Mouse (Mus musculus) myocyte (in vitro differentiated cells): Measurements from ENCODE around the gene Plcl2. TPM values are rescaled to one million over a fixed set of nuclear protein-coding genes. Genes with fewer than 3 reads are reported as not detected.
A peak's percentile ranks its signal among the peaks of the same experiment; 100 is the strongest.
"Not testable (repeated sequence)": the region's sequence is repeated elsewhere in the genome, so short reads cannot be mapped to it uniquely, and the experiment has no call there.

Source experiments
- H3K27me3 ChIP-seq: one replicate; pipeline ENCODE4 v1.6.1; 2011; ENCODE audit not compliant: control insufficient read depth, insufficient read depth, insufficient read length
- H3K36me3 ChIP-seq: one replicate; pipeline ENCODE4 v1.6.1; 2011; ENCODE audit not compliant: control insufficient read depth, insufficient read depth
- H3K4me2 ChIP-seq: one replicate; pipeline ENCODE4 v1.6.1; 2011; ENCODE audit warnings: low read depth, control low read depth
- H3K4me3 ChIP-seq: one replicate; pipeline ENCODE4 v1.5.1; 2011; ENCODE audit warnings: mild to moderate bottlenecking, control low read depth, moderate library complexity
- H3K79me2 ChIP-seq: one replicate; pipeline ENCODE4 v1.6.1; 2011; ENCODE audit not compliant: control insufficient read depth, insufficient read depth
- H3ac ChIP-seq: one replicate; pipeline ENCODE4 v1.6.1; 2011; ENCODE audit not compliant: control insufficient read depth, insufficient read length
- CEBPB ChIP-seq: IDR thresholded peaks from 2 replicates; pipeline ENCODE4 v1.6.1; 2011; ENCODE audit warnings: mild to moderate bottlenecking, moderate library complexity; ENCODE audit not compliant: poor library complexity, insufficient read depth, severe bottlenecking
- E2F4 ChIP-seq: IDR thresholded peaks from one replicate; pipeline ENCODE4 v1.6.1; 2011; ENCODE audit warnings: mild to moderate bottlenecking, control low read depth, moderate library complexity; ENCODE audit not compliant: insufficient read depth
- MAX ChIP-seq: IDR thresholded peaks from one replicate; pipeline ENCODE4 v1.6.1; 2011; ENCODE audit warnings: low read depth, mild to moderate bottlenecking, control low read depth
- MYOD1 ChIP-seq, 3 experiments: IDR thresholded peaks; one replicate each; pipeline ENCODE4 v1.6.1; 2011; ENCODE audit warnings: control low read depth in 2 of 3, low read depth in 2 of 3, mild to moderate bottlenecking in 2 of 3, moderate library complexity in 1 of 3; ENCODE audit not compliant: insufficient read length in 2 of 3, control insufficient read depth in 1 of 3
- MYOG ChIP-seq, 3 experiments: IDR thresholded peaks; one replicate each; pipeline ENCODE4 v1.6.1; 2011; ENCODE audit warnings: control low read depth in 2 of 3, low read depth in 2 of 3, mild to moderate bottlenecking in 2 of 3; ENCODE audit not compliant: insufficient read length in 2 of 3, control insufficient read depth in 1 of 3, insufficient read depth in 1 of 3
- POLR2A ChIP-seq: IDR thresholded peaks from one replicate; pipeline ENCODE4 v1.6.1; 2011; ENCODE audit warnings: low read depth, mild to moderate bottlenecking, control low read depth, moderate library complexity; ENCODE audit not compliant: insufficient read length
- POLR2AphosphoS2 ChIP-seq: IDR thresholded peaks from one replicate; pipeline ENCODE4 v1.6.1; 2011; ENCODE audit warnings: low read depth, control low read depth; ENCODE audit not compliant: insufficient read length
- REST ChIP-seq: IDR thresholded peaks from one replicate; pipeline ENCODE4 v1.6.1; 2011; ENCODE audit warnings: mild to moderate bottlenecking, control low read depth, moderate library complexity; ENCODE audit not compliant: insufficient read depth, insufficient read length
- SRF ChIP-seq: IDR thresholded peaks from one replicate; pipeline ENCODE4 v1.6.1; 2011; ENCODE audit warnings: low read depth; ENCODE audit not compliant: control insufficient read depth, insufficient read length
- TCF12 ChIP-seq: IDR thresholded peaks from one replicate; pipeline ENCODE4 v1.6.1; 2011; ENCODE audit warnings: mild to moderate bottlenecking, control low read depth; ENCODE audit not compliant: poor library complexity, insufficient read depth, severe bottlenecking
- TCF3 ChIP-seq: IDR thresholded peaks from one replicate; pipeline ENCODE4 v1.6.1; 2011; ENCODE audit warnings: low read depth, control low read depth; ENCODE audit not compliant: insufficient read length
- USF1 ChIP-seq: IDR thresholded peaks from one replicate; pipeline ENCODE4 v1.6.1; 2011; ENCODE audit warnings: low read depth, mild to moderate bottlenecking, control low read depth, moderate library complexity
- polyA plus RNA-seq: library from polyadenylated mRNA; unstranded; fragments of >200 nt; fragmentation: generic; extraction: Trizol; gene quantifications from one replicate; pipeline ENCODE4 v1.2.1, GENCODE M21; 2012; ENCODE audit warnings: missing spikeins

The Plcl2 gene
- polyA plus RNA-seq, 1 experiment = 13.2 TPM

DNA sequence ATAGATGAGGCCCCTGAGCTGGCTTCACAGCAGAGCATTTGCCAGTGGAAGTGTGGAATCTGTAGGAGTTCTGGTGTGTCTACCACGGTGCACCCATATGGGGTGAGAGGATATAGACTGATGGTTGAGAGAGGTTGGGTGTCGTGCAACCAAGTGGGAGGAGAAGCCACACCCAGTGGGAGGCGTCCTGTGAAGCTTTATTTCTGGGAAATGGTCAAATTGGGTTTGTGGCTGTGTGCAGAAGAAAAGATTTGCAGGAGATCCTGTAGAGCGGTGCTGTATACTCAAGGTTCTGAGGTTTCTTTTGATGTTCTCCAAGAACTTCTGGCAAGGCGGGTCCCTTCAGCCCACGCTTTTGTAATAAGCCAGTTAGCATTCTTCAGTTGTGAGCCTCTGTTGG, 15.8 kb downstream of the Plcl2 start:
- H3K79me2 ChIP-seq = peaks cover 22% of the 10 kb centered on the region
- no peaks in the 10 kb centered on the region for H3K36me3 ChIP-seq
- no peaks in the 10 kb centered on the region for H3K27me3 ChIP-seq
- no peak overlapping the region for H3K4me3 ChIP-seq
- no peak overlapping the region for H3K4me2 ChIP-seq
- TF ChIP-seq CEBPB = no peak
- TF ChIP-seq E2F4 = no peak
- TF ChIP-seq MYOD1 (IDR thresholded peaks at IDR 0.05; ENCODE audit: control insufficient read depth in 1 of 3, insufficient read length in 2 of 3, low read depth in 2 of 3) = no peak
- no peak for TF ChIP-seq POLR2AphosphoS2
- no peak for TF ChIP-seq POLR2A
- TF ChIP-seq MAX = no peak
- TF ChIP-seq USF1 = no peak
- TF ChIP-seq MYOG (IDR thresholded peaks at IDR 0.05; ENCODE audit: control insufficient read depth in 1 of 3, insufficient read depth in 1 of 3, insufficient read length in 2 of 3, low read depth in 2 of 3) = no peak
- TF ChIP-seq SRF = no peak
- TF ChIP-seq REST = no peak
- no peak for TF ChIP-seq TCF12
- H3ac ChIP-seq = no peak overlapping the region

DNA sequence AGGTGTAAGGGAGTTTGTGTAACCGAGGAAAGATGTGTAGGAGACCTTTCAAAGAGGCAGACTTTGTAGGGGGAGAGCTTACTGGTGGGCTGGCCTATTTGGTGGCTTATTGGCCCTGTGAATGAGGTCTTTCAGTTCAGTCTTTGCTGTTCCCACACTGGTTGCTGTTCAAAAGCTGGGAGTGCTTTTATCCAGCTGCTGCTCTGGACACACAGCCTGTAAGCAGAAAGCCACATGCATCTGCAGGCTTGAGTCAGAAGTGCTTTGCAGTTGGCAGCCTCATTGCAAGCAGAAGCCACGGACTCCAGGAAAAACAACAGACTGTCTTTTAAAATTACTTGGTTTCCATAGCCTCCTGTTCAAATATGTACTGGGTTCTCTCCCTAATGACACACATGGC, 16.6 kb downstream of the Plcl2 start:
- peak overlapping the region; percentile 26 for H3K4me2 ChIP-seq
- H3ac ChIP-seq = no peak overlapping the region
- H3K79me2 ChIP-seq = peaks cover 17% of the 10 kb centered on the region
- no peaks in the 10 kb centered on the region for H3K27me3 ChIP-seq
- no peaks in the 10 kb centered on the region for H3K36me3 ChIP-seq
- H3K4me3 ChIP-seq = no peak overlapping the region
- TF ChIP-seq TCF12 (no peak), E2F4 (no peak), USF1 (no peak), MYOG (IDR thresholded peaks at IDR 0.05; ENCODE audit: control insufficient read depth in 1 of 3, insufficient read depth in 1 of 3, insufficient read length in 2 of 3, low read depth in 2 of 3) (peak in 1 of 3 experiments; percentile 56), TCF3 (no peak), CEBPB (no peak), MYOD1 (IDR thresholded peaks at IDR 0.05; ENCODE audit: control insufficient read depth in 1 of 3, insufficient read length in 2 of 3, low read depth in 2 of 3) (peak in 1 of 3 experiments; percentile 17), REST (no peak), POLR2A (no peak), MAX (no peak), POLR2AphosphoS2 (no peak), SRF (no peak)

DNA sequence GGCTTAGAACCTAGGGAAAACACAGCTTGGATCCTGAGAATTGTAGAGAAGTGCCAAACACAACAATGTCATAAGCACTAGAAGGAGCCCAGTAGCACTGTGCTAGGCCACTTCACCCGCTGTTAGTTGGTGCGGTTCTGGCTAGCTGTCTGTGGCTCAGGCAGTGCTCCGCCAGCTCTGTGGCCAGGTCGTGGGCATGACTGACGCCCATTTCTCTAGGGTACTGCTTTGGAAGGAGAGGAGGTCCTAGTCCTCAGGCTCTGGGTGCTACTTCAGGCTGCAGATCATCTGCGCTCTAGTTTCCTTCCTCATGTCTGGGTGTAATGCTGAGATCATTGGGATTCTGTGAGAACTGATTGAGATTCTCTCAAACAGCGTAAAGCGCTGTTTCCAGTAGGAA, 20.9 kb downstream of the Plcl2 start:
- H3ac ChIP-seq = no peak overlapping the region
- no peak overlapping the region for H3K4me2 ChIP-seq
- H3K36me3 ChIP-seq = no peaks in the 10 kb centered on the region
- H3K4me3 ChIP-seq = no peak overlapping the region
- TF ChIP-seq REST = no peak
- TF ChIP-seq E2F4 = no peak
- TF ChIP-seq MYOD1 (IDR thresholded peaks at IDR 0.05; ENCODE audit: control insufficient read depth in 1 of 3, insufficient read length in 2 of 3, low read depth in 2 of 3) = no peak
- no peak for TF ChIP-seq POLR2AphosphoS2
- peaks cover 5% of the 10 kb centered on the region for H3K79me2 ChIP-seq
- no peaks in the 10 kb centered on the region for H3K27me3 ChIP-seq

DNA sequence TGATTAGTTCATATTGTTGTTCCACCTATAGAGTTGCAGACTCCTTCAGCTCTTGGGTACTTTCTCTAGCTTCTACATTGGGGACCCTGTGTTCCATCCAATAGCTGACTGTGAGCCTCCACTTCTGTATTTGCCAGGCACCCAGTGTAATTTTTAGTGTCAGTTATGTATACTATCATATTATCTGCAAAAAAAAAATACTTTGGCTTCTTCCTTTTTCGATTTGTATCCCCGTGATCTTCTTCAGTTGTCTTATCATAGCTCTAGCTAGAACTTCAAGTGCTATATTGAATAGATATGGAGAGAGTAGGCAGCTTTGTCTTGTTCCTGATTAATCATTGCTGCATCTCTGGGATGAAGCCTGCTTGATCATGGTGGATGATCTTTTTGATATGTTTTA, 25.7 kb downstream of the Plcl2 start:
- not testable (repeated sequence) for H3K27me3 ChIP-seq, H3K36me3 ChIP-seq, H3K4me2 ChIP-seq, H3K4me3 ChIP-seq, H3K79me2 ChIP-seq, H3ac ChIP-seq

DNA sequence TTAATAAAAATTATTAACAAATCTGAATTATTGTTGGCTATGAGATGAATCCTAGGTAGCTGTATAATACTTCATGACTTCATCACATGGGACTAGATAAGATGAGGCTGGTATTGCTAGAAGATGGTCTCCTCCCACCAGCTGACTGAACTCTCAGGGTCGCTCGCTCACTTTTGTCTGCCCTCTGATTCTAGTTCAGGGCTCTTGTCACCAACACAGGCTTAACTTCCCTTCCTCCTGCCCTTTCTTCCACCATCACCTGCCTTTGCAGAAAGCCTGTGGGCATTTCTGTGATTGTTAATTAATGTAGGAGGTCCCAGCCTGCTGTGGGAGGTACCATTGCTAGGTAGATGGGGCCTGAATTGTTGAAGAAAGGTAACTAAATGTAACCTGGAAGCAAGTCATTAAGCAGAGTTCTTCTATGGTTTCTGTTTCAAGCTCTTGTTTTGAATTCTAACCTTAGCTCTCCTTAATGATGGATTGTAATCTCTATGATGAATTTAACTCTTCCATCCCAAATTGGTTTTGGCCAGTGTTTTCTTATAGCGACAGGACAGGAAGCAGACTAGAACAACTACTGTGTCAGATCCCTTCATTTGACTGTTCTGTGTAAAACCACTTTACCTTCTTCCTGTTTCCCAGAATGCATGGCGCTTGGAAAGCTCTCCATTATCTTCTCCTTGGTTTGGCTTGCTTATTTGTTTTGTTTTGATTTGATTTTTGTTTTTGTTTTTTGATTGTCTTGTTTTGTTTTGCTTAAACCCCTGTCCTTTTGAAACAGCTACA, 27.4 kb downstream of the Plcl2 start:
- H3K27me3 ChIP-seq = no peaks in the 10 kb centered on the region
- H3K79me2 ChIP-seq = peaks cover 7% of the 10 kb centered on the region
- H3K4me3 ChIP-seq = no peak overlapping the region
- TF ChIP-seq SRF (no peak), MYOD1 (IDR thresholded peaks at IDR 0.05; ENCODE audit: control insufficient read depth in 1 of 3, insufficient read length in 2 of 3, low read depth in 2 of 3) (no peak), TCF3 (no peak), USF1 (no peak), CEBPB (no peak), REST (no peak), MAX (no peak), POLR2AphosphoS2 (no peak), POLR2A (no peak), E2F4 (no peak), MYOG (IDR thresholded peaks at IDR 0.05; ENCODE audit: control insufficient read depth in 1 of 3, insufficient read depth in 1 of 3, insufficient read length in 2 of 3, low read depth in 2 of 3) (no peak), TCF12 (no peak)
- H3ac ChIP-seq = no peak overlapping the region
- H3K36me3 ChIP-seq = no peaks in the 10 kb centered on the region
- H3K4me2 ChIP-seq = no peak overlapping the region
